Mouse (Mus musculus) kidney, adult 2 months (tissue): ENCODE measurements around the gene Wdr46.

Experiments used
- CTCF ChIP-seq: fragments of 200-500 bp; conservative IDR thresholded peaks from 2 replicates; pipeline ENCODE4 v1.5.1; 2011; ENCODE audit warnings: low read depth, mild to moderate bottlenecking, control low read depth, low read length, moderate library complexity, mixed read lengths; ENCODE audit not compliant: insufficient read depth, insufficient read length
- POLR2A ChIP-seq: fragments of 200-500 bp; IDR thresholded peaks from one replicate; pipeline ENCODE4 v1.6.1; 2011; ENCODE audit warnings: low read depth, low read length, control low read depth

- no peak for TF ChIP-seq POLR2A
- no peak for TF ChIP-seq CTCF
These were observed 38.4 kb upstream of the Wdr46 start for GRCm38 (mm10) chr17:33902079-33902478.
